Mouse (Mus musculus) c-Kit-positive CD71-positive TER-119-positive erythroid progenitor cells, embryonic 14.5 days (primary cell): Measurements from ENCODE around the gene Cops2.

Experiments used
- DNase-seq: peaks from one replicate; pipeline ENCODE4 v3.0.0-alpha.2; 2013; ENCODE audit warnings: low spot score

Cops2 gene

GRCm38 (mm10) chr2:125858521-125859280 lies at the start of gene Cops2, which contains the start of gene Galk2:
Gene Cops2, minus strand, starts transcription at chr2:125859139.
Gene Galk2, plus strand, starts transcription at chr2:125859109.
- peak; percentile 96 for DNase-seq

- peak; percentile 23 for DNase-seq
Observed at GRCm38 (mm10) chr2:125907580-125908255, 48.8 kb upstream of the Cops2 start.

GRCm38 (mm10) chr2:125906407-125907066 lies 47.6 kb upstream of the Cops2 start:
- DNase-seq, result no peak

- DNase-seq, result no peak
Observed at GRCm38 (mm10) chr2:125901426-125901825, 42.5 kb upstream of the Cops2 start.

- peak; percentile 68 for DNase-seq
Observed at GRCm38 (mm10) chr2:125900797-125901410, 42.0 kb upstream of the Cops2 start.

- DNase-seq, result no peak
Observed at GRCm38 (mm10) chr2:125896355-125896754, 37.4 kb upstream of the Cops2 start.

- DNase-seq, result no peak
Observed at GRCm38 (mm10) chr2:125895099-125895498, 36.2 kb upstream of the Cops2 start.

- DNase-seq, result peak; percentile 27
Observed at GRCm38 (mm10) chr2:125893096-125893495, 34.2 kb upstream of the Cops2 start.

GRCm38 (mm10) chr2:125885891-125886576 lies 27.1 kb upstream of the Cops2 start:
- no peak for DNase-seq

- no peak for DNase-seq
Observed at GRCm38 (mm10) chr2:125870159-125870558, 11.2 kb upstream of the Cops2 start.

- DNase-seq, result no peak
Observed at GRCm38 (mm10) chr2:125868301-125868700, 9.4 kb upstream of the Cops2 start.

GRCm38 (mm10) chr2:125866058-125866740 lies 7.3 kb upstream of the Cops2 start:
- peak; percentile 49 for DNase-seq

- DNase-seq, result no peak
Observed at GRCm38 (mm10) chr2:125865585-125865984, 6.6 kb upstream of the Cops2 start.

- DNase-seq, result peak; percentile 60
Observed at GRCm38 (mm10) chr2:125864551-125864950, 5.6 kb upstream of the Cops2 start.

GRCm38 (mm10) chr2:125863799-125864198 lies 4.9 kb upstream of the Cops2 start:
- DNase-seq, result no peak

GRCm38 (mm10) chr2:125857707-125858106 lies 1.2 kb downstream of the Cops2 start:
- DNase-seq, result no peak

GRCm38 (mm10) chr2:125851237-125851636 lies 7.7 kb downstream of the Cops2 start:
- peak; percentile 53 for DNase-seq

- no peak for DNase-seq
Observed at GRCm38 (mm10) chr2:125838708-125839284, 20.1 kb downstream of the Cops2 start.

- no peak for DNase-seq
Observed at GRCm38 (mm10) chr2:125838091-125838490, 20.8 kb downstream of the Cops2 start.

GRCm38 (mm10) chr2:125829924-125830323 lies 29.0 kb downstream of the Cops2 start:
- DNase-seq, result no peak

GRCm38 (mm10) chr2:125827898-125828297 lies 31.0 kb downstream of the Cops2 start:
- DNase-seq, result no peak
